Mouse (Mus musculus) forebrain, embryonic 14.5 days (tissue): ENCODE data around the gene Ncor2. TPM values are rescaled to one million over a fixed set of nuclear protein-coding genes. Genes with fewer than 3 reads are reported as not detected.

Experiments used
- ATAC-seq: fragments of 200-750 bp; cut with Nextera tagmentation; 2 replicates; pipeline ENCODE4 v1.8.0; 2017; ENCODE audit warnings: mild to moderate bottlenecking, moderate library complexity
- DNase-seq: peaks from one replicate; pipeline ENCODE4 v3.0.0-alpha.2; 2015; ENCODE audit warnings: low spot score
- H3K27ac ChIP-seq: fragments of 300-500 bp; sonication (generic); 2 replicates; pipeline ENCODE4 v1.5.1; 2014; ENCODE audit warnings: low read depth, mild to moderate bottlenecking, control low read depth, low read length, moderate library complexity
- H3K27me3 ChIP-seq: fragments of 300-500 bp; sonication (generic); replicated peaks from 2 replicates; pipeline ENCODE4 v1.6.1; 2014; ENCODE audit warnings: low read length, control low read depth, mixed read lengths; ENCODE audit not compliant: control insufficient read depth, insufficient read depth
- H3K36me3 ChIP-seq: fragments of 300-500 bp; sonication (generic); 2 replicates; pipeline ENCODE4 v1.6.1; 2014; ENCODE audit warnings: low read length, control low read depth; ENCODE audit not compliant: control insufficient read depth, insufficient read depth
- H3K4me1 ChIP-seq: fragments of 300-500 bp; sonication (generic); 2 replicates; pipeline ENCODE4 v1.6.1; 2014; ENCODE audit warnings: antibody characterized with exemption, low read length, control low read depth; ENCODE audit not compliant: control insufficient read depth, insufficient read depth
- H3K4me2 ChIP-seq: fragments of 300-500 bp; sonication (generic); 2 replicates; pipeline ENCODE4 v1.6.1; 2014; ENCODE audit warnings: mild to moderate bottlenecking, control low read depth, low read length
- H3K4me3 ChIP-seq: fragments of 300-500 bp; sonication (generic); 2 replicates; pipeline ENCODE4 v1.5.1; 2014; ENCODE audit warnings: low read depth, low read length, control low read depth
- H3K9ac ChIP-seq: fragments of 300-500 bp; sonication (generic); 2 replicates; pipeline ENCODE4 v1.6.1; 2014; ENCODE audit warnings: mild to moderate bottlenecking, low read length, control low read depth, moderate library complexity
- H3K9me3 ChIP-seq: fragments of 300-500 bp; sonication (generic); replicated peaks from 2 replicates; pipeline ENCODE4 v1.6.1; 2016; ENCODE audit warnings: low read length, control low read depth, mixed read lengths; ENCODE audit not compliant: control insufficient read depth
- WGBS: fragments of 180-500 bp; shearing (Covaris S2); extraction: QIAGEN DNeasy Blood & Tissue Kit; methylation state at CpG from one replicate; pipeline ENCODE4 v1.1.7; 2014; 5-methylcytosine and 5-hydroxymethylcytosine counted together
- polyA plus RNA-seq: library from polyadenylated mRNA; unstranded; fragments of >200 nt; fragmentation: Nextera tagmentation; extraction: Ambion mirVana; gene quantifications from 2 replicates; pipeline ENCODE4 v1.2.1, GENCODE M21; 2014

The Ncor2 gene
- polyA plus RNA-seq, 1 experiment from 2014 or later, result 15.1 TPM

GRCm38 (mm10) chr5:125096368-125096767 is 82.7 kb downstream of the Ncor2 start:
- peaks cover 62% of the 10 kb centered on the region for H3K36me3 ChIP-seq
- no peak for ATAC-seq
- no peak overlapping the region for H3K27ac ChIP-seq
- DNase-seq, result no peak
- no peak overlapping the region for H3K4me3 ChIP-seq
- H3K9me3 ChIP-seq, result no peaks in the 10 kb centered on the region
- 88% methylated on average over 11 of the region's 11 CpGs for WGBS
- H3K4me1 ChIP-seq, result 0 out of 2 replicates have a peak, but pooled peaks cover 4% of the 10 kb centered on the region
- no peak overlapping the region for H3K4me2 ChIP-seq
- H3K27me3 ChIP-seq, result no peaks in the 10 kb centered on the region
- no peak overlapping the region for H3K9ac ChIP-seq

- Histone ChIP-seq H3K4me2 (no peak overlapping the region), H3K36me3 (peaks cover 68% of the 10 kb centered on the region), H3K27ac (no peak overlapping the region), H3K9me3 (0 out of 2 replicates have a peak, but pooled peaks cover 3% of the 10 kb centered on the region), H3K4me3 (no peak overlapping the region), H3K4me1 (0 out of 2 replicates have a peak, but pooled peaks cover 4% of the 10 kb centered on the region), H3K27me3 (no peaks in the 10 kb centered on the region), H3K9ac (no peak overlapping the region)
- no peak for DNase-seq
- WGBS, result 86% methylated on average over 14 of the region's 14 CpGs
- no peak for ATAC-seq
Observed at GRCm38 (mm10) chr5:125095525-125096175, 83.4 kb downstream of the Ncor2 start.

- Histone ChIP-seq H3K4me3 (no peak overlapping the region), H3K36me3 (peaks cover 77% of the 10 kb centered on the region), H3K9ac (no peak overlapping the region), H3K9me3 (0 out of 2 replicates have a peak, but pooled peaks cover 6% of the 10 kb centered on the region), H3K4me2 (no peak overlapping the region), H3K4me1 (0 out of 2 replicates have a peak, but pooled peaks cover 4% of the 10 kb centered on the region), H3K27me3 (no peaks in the 10 kb centered on the region), H3K27ac (peak overlapping the region; percentile 48; the same call in 1 of the 2 replicates)
- peak; percentile 36 for DNase-seq
- WGBS, result 46% methylated on average over 5 of the region's 5 CpGs
- ATAC-seq, result peak; percentile 59; the same call in 1 of the 2 replicates
Observed at GRCm38 (mm10) chr5:125093795-125094194, 85.2 kb downstream of the Ncor2 start.

- Histone ChIP-seq H3K4me3 (no peak overlapping the region), H3K9ac (no peak overlapping the region), H3K9me3 (0 out of 2 replicates have a peak, but pooled peaks cover 6% of the 10 kb centered on the region), H3K27ac (no peak overlapping the region), H3K4me2 (no peak overlapping the region), H3K36me3 (peaks cover 92% of the 10 kb centered on the region), H3K4me1 (no peaks in the 10 kb centered on the region), H3K27me3 (no peaks in the 10 kb centered on the region)
- ATAC-seq (no peak), DNase-seq (no peak)
- 87% methylated on average over 6 of the region's 6 CpGs for WGBS
Observed at GRCm38 (mm10) chr5:125088076-125088475, 90.9 kb downstream of the Ncor2 start.

- WGBS, result 73% methylated on average over 8 of the region's 8 CpGs
- ATAC-seq, result no peak
- peak overlapping the region; percentile 14; the same call in 1 of the 2 replicates for H3K27ac ChIP-seq
Observed at GRCm38 (mm10) chr5:125085097-125085617, 93.9 kb downstream of the Ncor2 start.

GRCm38 (mm10) chr5:125083674-125084073 is 95.3 kb downstream of the Ncor2 start:
- Histone ChIP-seq H3K4me3 (no peak overlapping the region), H3K4me1 (peaks cover 9% of the 10 kb centered on the region), H3K27ac (no peak overlapping the region), H3K9me3 (no peaks in the 10 kb centered on the region), H3K36me3 (peaks cover 83% of the 10 kb centered on the region), H3K27me3 (no peaks in the 10 kb centered on the region), H3K4me2 (no peak overlapping the region), H3K9ac (no peak overlapping the region)
- DNase-seq (no peak), ATAC-seq (no peak)
- WGBS, result 94% methylated on average over 6 of the region's 6 CpGs

More at GRCm38 (mm10) chr5:125085097-125085617, 93.9 kb downstream of the Ncor2 start:
- Histone ChIP-seq H3K36me3 (peaks cover 94% of the 10 kb centered on the region), H3K4me1 (peaks cover 9% of the 10 kb centered on the region), H3K4me2 (no peak overlapping the region), H3K27me3 (no peaks in the 10 kb centered on the region), H3K4me3 (no peak overlapping the region), H3K9me3 (0 out of 2 replicates have a peak, but pooled peaks cover 3% of the 10 kb centered on the region), H3K9ac (no peak overlapping the region)
- no peak for DNase-seq

GRCm38 (mm10) chr5:125081318-125082101 is 97.5 kb downstream of the Ncor2 start:
- peaks cover 9% of the 10 kb centered on the region for H3K4me1 ChIP-seq
- H3K9me3 ChIP-seq, result no peaks in the 10 kb centered on the region
- H3K9ac ChIP-seq, result 0 out of 2 replicates have a peak overlapping the region, but pooled peaks have one; percentile 29
- peak; percentile 66 for ATAC-seq
- H3K36me3 ChIP-seq, result peaks cover 80% of the 10 kb centered on the region
- H3K4me2 ChIP-seq, result no peak overlapping the region
- no peak overlapping the region for H3K4me3 ChIP-seq
- H3K27me3 ChIP-seq, result no peaks in the 10 kb centered on the region
- H3K27ac ChIP-seq, result peak overlapping the region; percentile 77
- 49% methylated on average over 21 of the region's 21 CpGs for WGBS
- peak; percentile 68 for DNase-seq

GRCm38 (mm10) chr5:125080787-125081317 is 98.2 kb downstream of the Ncor2 start:
- no peaks in the 10 kb centered on the region for H3K27me3 ChIP-seq
- H3K27ac ChIP-seq, result peak overlapping the region; percentile 77
- 0 out of 2 replicates have a peak, but pooled peaks have one; percentile 16 for ATAC-seq
- peaks cover 9% of the 10 kb centered on the region for H3K4me1 ChIP-seq
- H3K9ac ChIP-seq, result 0 out of 2 replicates have a peak overlapping the region, but pooled peaks have one; percentile 29
- H3K36me3 ChIP-seq, result peaks cover 74% of the 10 kb centered on the region
- 90% methylated on average over 10 of the region's 10 CpGs for WGBS
- no peak overlapping the region for H3K4me3 ChIP-seq
- no peaks in the 10 kb centered on the region for H3K9me3 ChIP-seq
- DNase-seq, result no peak
- no peak overlapping the region for H3K4me2 ChIP-seq
